Mouse (Mus musculus): ENCODE data around the gene Tmem273.

DNA sequence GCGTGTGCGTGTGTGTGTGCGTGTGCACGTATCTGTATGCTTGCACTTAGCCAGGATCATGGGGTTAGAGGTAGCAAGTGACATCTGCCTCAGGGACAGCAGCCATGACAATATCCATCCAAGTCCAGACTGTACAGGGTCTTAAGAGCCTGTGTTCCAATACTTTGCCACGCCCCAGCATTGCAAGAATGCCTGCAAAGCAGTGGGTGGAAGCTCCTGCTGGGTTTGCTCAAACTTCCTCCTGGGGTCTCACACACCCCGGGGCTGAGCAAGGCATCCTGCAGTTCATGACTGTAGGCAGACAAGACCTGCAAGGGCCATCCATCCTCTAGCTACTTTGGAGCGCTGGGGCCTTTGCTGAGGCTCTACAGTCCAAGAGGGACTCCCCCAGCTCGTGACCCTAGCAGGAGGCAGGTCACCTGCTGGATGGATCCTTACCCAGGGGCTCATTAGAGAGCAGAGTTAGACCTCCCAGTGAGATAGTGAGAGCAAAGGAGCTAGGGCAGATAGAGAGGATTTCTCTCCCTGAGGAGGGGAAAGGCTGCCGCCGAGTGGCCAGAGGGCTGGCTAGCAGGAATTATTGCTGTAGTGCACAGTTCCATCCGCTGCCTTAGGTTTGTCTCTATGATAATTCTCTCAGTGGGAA lies 15.4 kb downstream of the Tmem273 start:
- TF ChIP-seq POLR2A (IDR thresholded peaks at IDR 0.05; ENCODE audit: borderline replicate concordance, insufficient read depth, low read length) (no peak), CTCF (IDR thresholded peaks at IDR 0.05; ENCODE audit: borderline replicate concordance, insufficient read depth, low read depth, low read length) (0 out of 2 replicates have a peak, but pooled peaks have one; percentile 3)
